Comparison of ENCODE assay signal across 11 mouse cellular contexts in genomic region chr12:116145246-116145645, GRCm38 (mm10).
DNase-seq lines count a peak whose midpoint lies in the region; ATAC-seq and TF ChIP-seq lines count a peak whose summit lies in the region.
"Had no signal": no experiment of that assay in that cellular context is flagged by ENCODE, and none has a peak within 500 bp of the region (broad histone marks: within the 10 kb centered on the region; RNA-seq: fewer than 3 reads in every experiment).

No protein-coding gene starts in this region.

- H3K27me3 ChIP-seq in midbrain, postnatal 0 days (ENCODE audit: insufficient read depth, low read length): no peaks in the 10 kb centered on the region
- no peaks in the 10 kb centered on the region for H3K27me3 ChIP-seq in midbrain, embryonic 14.5 days (ENCODE audit: control insufficient read depth, insufficient read depth, low read length)
- no peaks in the 10 kb centered on the region for H3K27me3 ChIP-seq in heart, embryonic 16.5 days (ENCODE audit: control insufficient read depth, insufficient read depth, low read length)
- H3K27me3 ChIP-seq: hindbrain, embryonic 12.5 days had no signal

- H3K4me1 ChIP-seq in midbrain, postnatal 0 days (ENCODE audit: insufficient read depth, low read length): peaks cover 3% of the 10 kb centered on the region; the same call in 1 of the 2 replicates
- H3K4me1 ChIP-seq in midbrain, embryonic 14.5 days (ENCODE audit: control insufficient read depth, insufficient read depth, low read length): peaks cover 7% of the 10 kb centered on the region; the same call in 1 of the 2 replicates
- H3K4me1 ChIP-seq in heart, embryonic 16.5 days (ENCODE audit: control insufficient read depth, insufficient read depth, low read length): no peaks in the 10 kb centered on the region

- H3K36me3 ChIP-seq in midbrain, postnatal 0 days (ENCODE audit: insufficient read depth, low read length): no peaks in the 10 kb centered on the region
- no peaks in the 10 kb centered on the region for H3K36me3 ChIP-seq in midbrain, embryonic 14.5 days (ENCODE audit: control insufficient read depth, insufficient read depth, low read length)
- H3K36me3 ChIP-seq in heart, embryonic 16.5 days (ENCODE audit: control insufficient read depth, insufficient read depth): no peaks in the 10 kb centered on the region
- H3K36me3 ChIP-seq: hindbrain, embryonic 12.5 days had no signal

- WGBS in midbrain, postnatal 0 days: 29% methylated on average over 5 of the region's 5 CpGs
- WGBS in midbrain, embryonic 14.5 days: 36% methylated on average over 5 of the region's 5 CpGs
- 39% methylated on average over 5 of the region's 5 CpGs for whole genome bisulfite sequencing in heart, embryonic 16.5 days

- H3K27ac ChIP-seq in midbrain, postnatal 0 days (ENCODE audit: low read depth, low read length): no peak overlapping the region
- H3K27ac ChIP-seq in midbrain, embryonic 14.5 days (replicated peaks; ENCODE audit: low read depth, low read length): no peak overlapping the region
- no peak overlapping the region for H3K27ac ChIP-seq in heart, embryonic 16.5 days (ENCODE audit: low read length)
- H3K27ac ChIP-seq: hindbrain, embryonic 12.5 days; left cerebral cortex, adult 2 months; stomach, postnatal 0 days had no signal

- no peak overlapping the region for H3K4me3 ChIP-seq in midbrain, postnatal 0 days (ENCODE audit: low read depth, low read length)
- no peak overlapping the region for H3K4me3 ChIP-seq in midbrain, embryonic 14.5 days (replicated peaks; ENCODE audit: low read depth, low read length)
- no peak overlapping the region for H3K4me3 ChIP-seq in heart, embryonic 16.5 days (ENCODE audit: low read length)
- H3K4me3 ChIP-seq: hindbrain, embryonic 12.5 days; left cerebral cortex, adult 2 months had no signal

- H3K9ac ChIP-seq in midbrain, postnatal 0 days (replicated peaks; ENCODE audit: low read length, poor library complexity, severe bottlenecking): no peak overlapping the region
- H3K9ac ChIP-seq in midbrain, embryonic 14.5 days (replicated peaks; ENCODE audit: low read length): no peak overlapping the region
- no peak overlapping the region for H3K9ac ChIP-seq in heart, embryonic 16.5 days (ENCODE audit: low read length)
- H3K9ac ChIP-seq: hindbrain, embryonic 12.5 days had no signal

- no peak for ATAC-seq in midbrain, postnatal 0 days (ENCODE audit: low FRiP score)
- ATAC-seq in midbrain, embryonic 14.5 days (ENCODE audit: low FRiP score, low TSS enrichment): no peak
- ATAC-seq in heart, embryonic 16.5 days (replicated peaks; ENCODE audit: extremely low read depth, insufficient read depth, low FRiP score): peak; percentile 33; the same call in 1 of the 2 replicates
- ATAC-seq in megakaryocyte progenitor cell, adult 5-6 weeks (replicated peaks; ENCODE audit: poor library complexity): peak; percentile 62
- ATAC-seq in megakaryocyte-erythroid progenitor cell, adult 5-6 weeks (replicated peaks; ENCODE audit: low FRiP score, low TSS enrichment, poor library complexity, severe bottlenecking): no peak

- peak; percentile 5 for DNase-seq in midbrain, postnatal 0 days (ENCODE audit: low spot score)
- no peak for DNase-seq in midbrain, embryonic 14.5 days
- DNase-seq in yolk sac, embryonic 10.5 days (ENCODE audit: low spot score): no peak
- DNase-seq in right cerebral cortex, postnatal 4 days: no peak
- DNase-seq: cerebellum, adult 11-12 months had no signal

- H3K4me2 ChIP-seq in midbrain, postnatal 0 days (ENCODE audit: low read depth, low read length, poor library complexity, severe bottlenecking): no peak overlapping the region
- H3K4me2 ChIP-seq in midbrain, embryonic 14.5 days (ENCODE audit: low read length): no peak overlapping the region
- no peak overlapping the region for H3K4me2 ChIP-seq in heart, embryonic 16.5 days (ENCODE audit: low read depth, low read length)
- H3K4me2 ChIP-seq: hindbrain, embryonic 12.5 days had no signal

- no peak for TF ChIP-seq CTCF in midbrain, postnatal 0 days (IDR thresholded peaks at IDR 0.05)

- H3K9me3 ChIP-seq in midbrain, postnatal 0 days (ENCODE audit: low read length): no peaks in the 10 kb centered on the region
- H3K9me3 ChIP-seq in midbrain, embryonic 14.5 days (ENCODE audit: control insufficient read depth, low read length): no peaks in the 10 kb centered on the region
- H3K9me3 ChIP-seq in heart, embryonic 16.5 days (replicated peaks; ENCODE audit: control insufficient read depth, low read length): peaks cover 4% of the 10 kb centered on the region; the same call in 1 of the 2 replicates
- H3K9me3 ChIP-seq: hindbrain, embryonic 12.5 days had no signal

Comparison
In these comparisons a context has a peak if more than half of its experiments do, and no peak if none do; other contexts are left out.
1. ATAC-seq: peak in heart, embryonic 16.5 days (single experiment) and megakaryocyte progenitor cell, adult 5-6 weeks (single experiment); none in midbrain, postnatal 0 days (single experiment), midbrain, embryonic 14.5 days (single experiment) and megakaryocyte-erythroid progenitor cell, adult 5-6 weeks (single experiment).